Mouse (Mus musculus): ENCODE results near the gene Msmo1.

Msmo1 gene

DNA sequence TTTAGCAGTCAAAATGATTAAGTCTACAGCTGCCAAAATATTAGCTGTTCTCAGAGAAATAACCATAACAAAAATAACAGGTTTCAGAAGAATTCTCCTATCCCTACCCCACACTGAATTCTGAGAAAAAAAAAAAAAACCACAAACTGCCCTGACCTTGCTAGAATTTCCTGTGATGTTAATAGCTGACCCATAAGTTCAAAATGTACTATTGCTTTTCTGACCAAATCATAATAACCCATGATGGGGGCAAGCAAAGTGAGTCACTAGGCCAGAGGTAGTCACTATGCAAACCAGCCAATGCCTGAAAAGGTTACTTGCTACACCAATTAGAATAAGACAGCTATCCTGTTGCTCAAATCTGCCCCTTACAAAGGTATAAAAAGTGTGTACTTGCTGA is 26.1 kb downstream of the Msmo1 start:
- no peak for DNase-seq

DNA sequence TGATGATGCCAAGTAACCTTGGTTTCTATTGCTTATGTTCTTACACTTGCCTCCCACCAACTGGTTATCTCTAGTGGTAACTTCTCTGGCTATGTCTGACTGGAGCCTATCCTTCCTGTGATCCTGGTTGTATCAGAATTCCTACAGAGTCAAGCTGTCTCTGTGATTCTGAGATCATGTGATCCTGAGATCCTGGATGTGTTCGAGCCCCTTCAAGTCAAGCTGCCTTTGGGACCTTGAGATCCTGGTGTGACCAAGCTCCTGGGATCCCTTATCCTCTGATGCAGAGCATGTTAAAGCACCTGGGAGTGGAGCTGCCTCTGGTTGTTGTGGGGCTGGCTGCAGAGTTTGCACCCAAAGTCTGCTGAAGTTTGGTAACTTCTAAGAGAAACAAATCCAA is 30.4 kb downstream of the Msmo1 start:
- DNase-seq: no peak

DNA sequence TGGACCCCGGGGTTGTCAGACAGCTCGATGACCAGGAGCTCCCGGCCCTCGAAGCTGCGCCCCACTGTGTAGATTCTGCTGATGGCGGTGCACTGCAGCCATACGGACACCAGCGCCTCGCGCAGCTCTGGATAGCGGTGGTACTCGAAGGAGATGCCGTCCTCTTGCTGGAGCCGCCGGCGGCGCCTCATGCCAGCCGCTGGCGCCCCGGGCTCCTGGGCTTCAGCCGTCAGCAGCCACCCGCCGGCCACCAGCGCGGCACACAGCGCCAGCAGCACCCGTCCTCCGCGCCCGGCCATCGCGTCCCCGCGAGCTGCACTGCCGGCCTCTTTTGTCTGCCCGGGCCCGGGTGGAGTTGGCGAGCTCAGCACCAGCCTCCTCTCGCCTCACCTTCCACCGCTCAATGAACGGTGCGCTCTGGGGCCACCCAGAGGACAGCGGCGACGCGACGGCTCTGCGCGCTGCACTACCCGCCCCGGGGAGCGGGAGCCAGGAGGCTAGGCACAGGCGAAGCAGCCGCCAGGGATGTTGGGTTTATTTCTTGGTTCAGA is 40.9 kb downstream of the Msmo1 start, which contains the start of gene Cpe:
TSS of gene Cpe (minus strand) at position 404 of the 551 bp plus-strand sequence.
- DNase-seq: peak; percentile 72

DNA sequence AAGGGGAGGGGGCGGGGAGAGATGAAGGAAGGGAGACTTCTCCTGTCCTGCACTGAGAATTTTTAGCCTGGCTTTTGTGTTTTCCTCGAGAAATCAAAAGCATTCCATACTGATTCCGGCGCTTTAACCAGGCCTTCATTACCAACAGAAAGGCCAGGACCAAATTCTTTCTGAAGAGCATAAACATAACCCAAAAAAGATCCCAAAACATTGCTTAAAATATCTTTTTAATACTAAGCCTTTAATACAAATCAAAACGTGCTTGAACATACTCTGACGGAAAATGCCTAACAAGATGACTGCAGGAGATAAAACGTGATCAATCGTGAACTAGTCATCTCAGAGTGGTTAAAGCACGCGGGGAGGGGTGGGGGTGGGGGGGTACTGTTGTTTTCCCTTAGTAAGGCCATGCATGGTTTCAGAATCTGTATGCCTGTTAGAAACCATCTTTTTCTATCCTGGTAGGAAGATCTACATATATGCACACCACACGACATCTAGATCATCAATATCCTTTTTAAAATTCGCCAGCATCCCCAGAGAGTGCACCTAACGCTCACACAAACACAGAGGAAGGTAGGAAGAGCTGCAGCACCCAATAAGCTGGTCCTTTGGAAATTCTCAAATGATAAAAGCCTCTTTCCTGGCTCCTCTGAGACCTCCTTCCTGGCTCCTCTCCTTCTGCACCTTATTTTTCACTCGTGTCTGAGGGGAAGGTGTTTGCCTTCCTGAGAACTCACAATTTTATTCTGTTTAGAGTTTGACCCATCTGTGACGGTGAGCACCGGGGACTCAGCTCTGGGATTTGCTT is 41.8 kb downstream of the Msmo1 start:
- DNase-seq: no peak

DNA sequence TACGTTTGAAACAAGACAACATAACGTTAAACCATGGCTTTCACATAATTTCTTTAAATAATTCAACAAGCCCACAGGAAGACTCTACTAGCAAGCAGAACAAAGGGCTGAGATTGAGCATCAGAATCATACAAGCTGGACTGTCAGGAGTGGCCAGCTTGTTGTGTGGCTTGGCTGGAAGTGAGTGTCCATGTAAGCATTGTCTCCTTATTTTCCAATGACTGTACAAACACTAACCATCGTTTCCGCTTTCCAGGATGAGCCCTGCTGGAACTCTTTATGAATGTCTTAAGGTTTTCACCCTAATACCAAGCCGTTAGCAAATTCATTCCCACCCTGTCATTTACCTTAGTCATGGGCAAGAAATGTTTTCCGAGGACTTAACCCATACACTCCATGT is 42.7 kb downstream of the Msmo1 start:
- no peak for DNase-seq

DNA sequence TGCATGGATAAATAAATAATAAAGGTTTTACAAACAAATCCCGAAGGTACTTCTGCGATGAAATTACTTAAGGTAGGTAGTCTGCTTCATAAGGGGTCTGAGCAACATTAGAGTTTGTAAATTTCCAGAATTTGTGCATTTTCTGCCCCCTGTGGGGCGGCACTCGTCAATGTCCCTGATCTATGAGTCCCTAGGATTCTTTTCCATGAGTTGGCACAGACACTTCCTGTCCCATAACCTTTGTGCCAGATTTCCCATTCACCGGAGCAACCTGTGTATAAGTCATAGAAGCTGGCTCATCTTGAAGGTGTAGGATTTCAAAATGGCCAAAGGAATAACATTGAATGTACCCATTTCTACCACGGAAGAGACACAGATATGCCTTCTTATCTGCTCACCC is 43.3 kb downstream of the Msmo1 start:
- DNase-seq: no peak

DNA sequence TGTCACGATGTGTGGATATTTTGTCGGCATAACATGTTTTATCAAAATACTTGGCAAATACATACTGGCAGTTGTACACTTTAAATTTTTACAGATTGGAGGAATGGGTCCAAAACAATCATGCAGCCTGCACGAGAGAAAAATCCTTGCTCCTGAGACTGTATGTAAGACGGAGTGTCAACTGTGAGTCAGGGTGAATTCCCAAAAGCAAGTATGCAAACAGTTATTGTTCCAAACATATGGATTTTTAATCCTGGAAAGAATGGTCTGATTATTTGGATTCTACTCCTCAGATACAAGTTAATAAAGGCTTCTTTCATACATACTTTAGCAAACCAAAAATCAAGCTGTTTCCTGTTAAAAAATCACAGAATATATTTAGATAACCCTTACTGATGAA is 44.9 kb downstream of the Msmo1 start:
- no peak for DNase-seq

DNA sequence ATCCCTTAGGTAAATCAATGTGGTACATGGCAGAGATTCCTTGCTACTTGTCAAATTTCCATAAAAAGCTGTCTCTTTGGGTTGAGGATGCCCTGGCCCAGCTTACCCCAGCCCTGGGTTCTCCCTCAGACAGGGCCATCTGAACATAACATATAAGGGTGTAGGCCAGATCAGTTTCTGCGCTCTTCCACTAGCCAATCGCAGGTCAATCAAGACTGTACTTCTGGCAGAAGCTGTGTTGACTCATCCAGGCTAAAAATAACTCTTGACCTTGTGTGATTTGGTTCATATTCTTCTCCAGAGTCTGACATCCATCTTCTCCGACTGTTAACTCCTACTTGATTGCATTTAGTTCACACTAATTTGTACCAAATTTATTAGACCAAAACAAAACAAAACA is 45.4 kb downstream of the Msmo1 start:
- DNase-seq: no peak

DNA sequence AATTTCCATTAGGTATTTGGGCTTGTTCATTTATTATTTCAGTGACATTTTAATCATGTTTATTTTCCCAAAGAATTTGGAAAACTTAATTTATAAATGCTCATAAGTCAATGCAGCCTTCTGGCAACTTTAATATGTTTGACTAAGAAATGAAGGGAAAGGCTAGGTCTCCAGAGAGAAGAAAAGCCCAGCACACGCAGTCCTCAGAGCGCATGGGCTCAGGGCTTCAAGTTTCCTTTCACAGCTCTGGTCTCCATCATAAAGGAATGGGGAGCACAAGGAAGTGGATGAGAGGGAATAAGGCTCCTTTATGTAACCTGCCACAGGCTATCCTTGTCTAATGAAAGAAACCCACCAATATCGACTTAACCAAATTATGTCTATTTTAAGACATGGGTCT is 51.1 kb downstream of the Msmo1 start:
- no peak for DNase-seq

DNA sequence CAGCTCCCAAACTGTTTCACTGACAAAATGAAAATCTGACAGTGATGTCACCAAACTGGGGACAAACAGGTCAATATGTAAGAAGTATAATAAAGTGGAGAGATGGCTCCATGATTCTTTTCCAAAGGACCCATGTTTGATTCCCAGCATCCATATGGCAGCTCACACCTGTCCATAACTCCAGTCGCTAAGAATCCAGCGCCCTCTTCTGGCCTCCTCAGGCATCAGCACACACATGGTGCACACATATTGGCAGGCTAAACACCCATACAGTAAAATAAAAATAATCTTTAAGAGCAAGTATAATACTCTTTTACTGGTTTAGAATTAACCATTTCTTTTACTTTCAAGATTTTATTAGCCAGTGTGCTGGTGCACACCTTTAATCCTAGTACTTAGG is 57.2 kb downstream of the Msmo1 start:
- DNase-seq: no peak

DNA sequence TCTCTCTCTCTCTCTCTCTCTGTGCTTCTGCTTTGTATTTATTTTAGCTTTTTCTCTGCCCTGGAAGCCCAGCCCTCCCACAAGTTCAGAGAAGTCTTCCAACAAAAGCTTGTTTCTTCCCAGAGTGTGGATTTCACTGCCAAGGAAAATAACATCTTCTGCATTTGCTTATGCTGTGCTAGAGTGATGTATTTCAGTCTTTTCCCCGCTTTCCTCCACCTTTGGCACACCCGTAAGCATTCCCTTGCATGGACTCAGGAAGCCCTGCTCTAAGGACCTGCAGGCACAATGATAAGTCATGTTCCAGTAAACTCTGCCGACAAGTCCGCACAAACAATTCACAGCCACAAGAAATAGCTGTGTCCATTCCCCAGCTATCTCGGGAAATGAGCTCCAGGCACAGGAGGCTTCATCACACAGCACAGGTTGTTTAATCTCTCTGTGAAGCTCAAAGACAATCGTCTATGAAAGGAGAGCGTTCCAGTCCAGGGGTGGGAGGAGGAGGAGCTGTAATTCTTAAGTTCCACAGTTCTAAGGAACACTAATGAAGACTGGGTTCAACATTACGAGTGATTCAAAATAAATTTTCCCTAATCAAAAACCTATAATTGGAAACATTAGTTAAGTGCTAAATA is 58.5 kb downstream of the Msmo1 start:
- DNase-seq: no peak

DNA sequence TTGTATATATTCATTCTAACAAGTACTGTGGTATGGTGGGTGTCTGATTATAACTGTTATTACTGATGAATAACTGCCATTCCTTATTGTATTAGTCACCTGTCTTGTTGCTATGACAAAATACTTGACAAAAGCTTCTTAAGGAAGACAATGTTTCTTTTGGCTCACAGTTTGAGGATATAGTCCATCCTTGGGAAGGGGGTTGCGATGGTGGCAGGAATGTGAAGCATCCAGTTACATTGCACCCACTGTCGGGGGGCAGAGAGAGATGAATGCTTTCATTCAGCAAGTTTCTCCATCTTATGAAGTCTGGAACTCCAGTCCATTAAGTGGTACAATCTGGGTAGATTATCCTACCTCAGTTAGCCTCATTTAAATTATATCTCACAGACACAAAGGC is 60.7 kb downstream of the Msmo1 start:
- DNase-seq: no peak

DNA sequence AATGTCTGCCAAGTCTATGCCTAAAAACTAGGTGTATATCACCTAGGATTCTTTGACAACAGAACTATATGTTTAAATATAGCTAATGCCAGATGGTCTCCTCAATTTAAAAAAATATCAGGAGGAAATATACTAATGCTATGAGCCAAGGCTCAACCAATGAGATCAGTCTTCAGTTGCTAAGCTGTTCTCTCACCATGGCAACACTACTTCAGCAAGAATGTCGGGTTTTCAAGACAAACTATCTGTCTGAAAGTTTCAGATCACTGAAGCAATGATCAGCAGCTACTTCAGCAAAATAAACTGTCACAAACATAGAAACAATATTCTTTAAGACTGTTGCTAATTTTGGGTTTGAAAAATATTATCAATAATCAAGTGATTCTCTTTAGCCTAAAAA is 61.7 kb downstream of the Msmo1 start:
- DNase-seq: no peak
